Mouse (Mus musculus): ENCODE measurements at regions not wholly inside any gene's neighbourhood (a gene's known extent, or its start where the extent isn't known, plus 50 kb on each side); places are given as distances from the start of the nearest gene placed in this dataset.

DNA sequence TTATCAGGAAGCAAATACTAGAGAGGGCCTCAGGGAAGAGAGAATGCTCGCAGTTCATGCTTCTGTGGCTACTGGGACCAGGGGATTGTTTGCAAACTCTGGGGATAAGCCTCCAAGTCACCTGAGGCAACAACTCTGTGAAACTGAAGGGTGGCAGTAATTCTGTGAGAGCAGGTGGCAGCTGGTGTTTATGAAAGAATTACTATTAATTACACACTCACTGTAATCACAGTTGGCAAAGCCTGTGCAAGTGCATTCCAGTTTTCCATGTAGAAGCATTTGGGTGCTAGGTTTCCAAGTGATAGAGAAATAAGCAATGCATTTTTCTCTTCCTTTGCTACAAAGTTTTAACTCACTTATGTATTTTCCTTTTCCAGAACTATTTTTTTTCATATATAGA, 578.5 kb downstream of the Ets1 start:
- no peak for DNase-seq (ENCODE audit: low spot score)

DNA sequence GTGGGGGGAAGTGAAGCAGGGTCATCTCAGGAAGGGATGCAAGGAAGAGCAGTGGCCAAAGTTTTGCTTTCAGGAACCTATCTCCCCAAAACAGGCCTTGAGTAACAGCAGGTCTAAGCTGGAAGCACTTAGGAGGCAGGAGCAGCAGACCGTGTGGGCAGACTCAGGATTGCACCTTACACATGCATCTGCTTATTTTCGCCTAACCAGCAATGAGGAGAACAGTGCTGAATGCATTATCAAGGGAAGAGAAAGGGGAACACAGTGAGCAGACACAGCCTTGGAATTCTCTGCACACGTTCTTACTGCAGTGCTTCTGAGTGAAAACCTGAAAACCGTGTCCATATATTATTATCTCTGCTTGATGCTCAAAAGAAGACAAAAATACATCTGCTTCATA, 585.0 kb downstream of the Ets1 start:
- no peak for DNase-seq (ENCODE audit: low spot score)

DNA sequence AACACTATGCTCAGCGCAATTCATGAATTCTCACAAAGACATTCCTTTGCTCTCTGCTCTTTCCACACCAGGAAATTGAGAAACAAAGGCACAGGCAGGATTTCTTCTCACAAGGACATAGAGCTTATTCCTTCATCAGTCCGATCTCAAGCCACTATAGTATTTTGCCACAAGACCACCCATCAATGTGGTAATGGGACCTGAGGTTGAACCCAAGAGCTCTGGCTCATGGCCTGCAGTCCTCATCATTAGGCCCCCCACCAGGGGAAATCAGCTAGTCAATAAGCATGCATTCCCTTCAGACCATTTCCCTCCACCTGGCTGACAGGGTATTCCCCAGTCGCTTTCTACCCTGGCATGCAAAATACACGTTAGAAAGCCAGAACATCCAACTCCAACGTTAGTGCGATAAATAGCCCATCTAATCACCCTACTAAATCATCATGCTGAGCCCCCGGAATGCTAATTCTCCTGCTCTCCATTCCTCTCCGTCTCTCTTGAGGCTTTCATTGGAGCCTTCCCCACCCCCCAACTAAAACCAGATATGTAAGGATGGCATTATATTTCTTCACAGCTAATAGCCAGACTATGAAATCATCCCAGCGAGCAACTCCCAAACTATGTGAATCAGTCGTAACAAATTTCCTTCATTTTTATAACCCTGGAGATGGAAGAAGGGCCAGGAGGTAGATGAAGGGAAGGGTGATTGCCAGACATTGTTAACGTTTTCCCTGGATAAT, 586.2 kb downstream of the Ets1 start:
- no peak for DNase-seq (ENCODE audit: low spot score)

DNA sequence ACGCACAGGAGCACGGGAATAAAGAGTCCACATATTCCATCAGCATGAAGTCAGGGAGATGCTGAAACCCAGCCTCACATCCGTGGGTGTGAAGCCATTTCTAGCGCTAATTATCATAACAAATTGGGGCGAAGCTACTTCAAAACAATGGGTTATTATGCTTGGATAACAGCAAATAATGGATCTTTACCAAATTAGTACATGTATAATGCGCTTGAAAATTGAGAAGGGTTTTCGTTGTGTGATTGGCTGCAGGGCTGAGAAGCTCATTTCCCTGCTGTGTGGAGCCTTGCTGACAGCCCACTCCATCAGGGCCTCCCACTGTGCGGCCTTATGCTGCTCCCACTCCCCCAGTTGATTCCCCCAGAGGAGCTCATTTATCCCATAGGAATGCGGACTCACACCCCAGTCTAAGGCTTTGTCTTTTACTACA, 597.7 kb downstream of the Ets1 start:
- no peak for DNase-seq (ENCODE audit: low spot score)

DNA sequence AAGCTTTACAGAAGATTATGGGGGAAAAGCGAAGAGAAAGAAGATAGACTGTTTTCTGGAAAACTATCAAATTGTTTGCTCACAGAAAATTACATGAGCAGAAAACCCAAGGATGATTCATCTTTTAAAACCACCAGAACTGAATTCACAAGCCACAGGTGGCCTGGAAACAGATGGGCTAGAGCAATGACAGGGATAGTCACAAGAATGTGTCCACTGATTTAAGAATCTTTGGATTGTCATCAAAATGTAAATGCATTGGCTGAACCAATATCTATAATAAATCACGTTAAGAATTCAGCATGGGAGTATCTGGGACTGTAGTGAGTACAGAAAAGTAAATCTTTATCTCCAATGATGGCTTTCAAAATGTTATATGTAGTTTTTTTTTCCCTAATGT, 602.2 kb downstream of the Ets1 start:
- DNase-seq (ENCODE audit: low spot score): no peak

DNA sequence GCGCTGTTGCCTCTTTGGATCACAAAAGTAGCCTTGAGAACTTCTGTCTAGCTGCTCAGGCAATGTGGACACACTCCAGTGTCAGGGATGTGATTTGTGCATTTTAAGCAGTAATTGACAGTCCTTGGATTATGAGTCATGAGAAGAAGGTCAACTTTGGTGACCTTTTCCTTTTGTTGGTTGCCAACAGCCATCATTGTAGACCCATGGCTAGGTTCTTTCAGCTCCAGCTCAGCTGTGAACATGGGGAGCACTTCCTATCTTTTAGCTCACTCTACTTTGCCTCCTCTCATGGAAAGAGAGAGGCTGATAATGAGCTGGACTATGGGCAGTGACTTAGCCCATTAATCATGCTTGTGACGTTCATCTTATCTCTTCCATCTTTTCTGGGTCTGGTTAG, 602.8 kb downstream of the Ets1 start:
- DNase-seq (ENCODE audit: low spot score): no peak

DNA sequence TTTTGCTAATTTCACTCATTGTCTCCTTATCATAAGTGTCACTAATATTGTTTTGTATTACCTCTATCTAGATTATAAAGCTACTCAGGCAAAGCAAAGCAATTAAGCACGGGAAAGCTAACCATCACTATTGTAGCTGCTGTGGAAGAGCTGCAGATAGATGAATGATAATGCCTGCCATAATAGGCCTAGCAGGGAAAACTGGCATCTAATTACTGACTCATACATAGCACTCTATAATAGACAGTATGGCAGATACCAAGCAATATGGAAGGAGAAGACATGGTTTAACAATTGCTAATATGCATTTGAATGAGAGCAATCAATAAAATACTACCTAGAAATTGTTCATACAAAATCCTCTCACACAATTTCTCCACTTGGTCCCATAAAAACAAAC, 604.5 kb downstream of the Ets1 start:
- DNase-seq (ENCODE audit: low spot score): no peak

DNA sequence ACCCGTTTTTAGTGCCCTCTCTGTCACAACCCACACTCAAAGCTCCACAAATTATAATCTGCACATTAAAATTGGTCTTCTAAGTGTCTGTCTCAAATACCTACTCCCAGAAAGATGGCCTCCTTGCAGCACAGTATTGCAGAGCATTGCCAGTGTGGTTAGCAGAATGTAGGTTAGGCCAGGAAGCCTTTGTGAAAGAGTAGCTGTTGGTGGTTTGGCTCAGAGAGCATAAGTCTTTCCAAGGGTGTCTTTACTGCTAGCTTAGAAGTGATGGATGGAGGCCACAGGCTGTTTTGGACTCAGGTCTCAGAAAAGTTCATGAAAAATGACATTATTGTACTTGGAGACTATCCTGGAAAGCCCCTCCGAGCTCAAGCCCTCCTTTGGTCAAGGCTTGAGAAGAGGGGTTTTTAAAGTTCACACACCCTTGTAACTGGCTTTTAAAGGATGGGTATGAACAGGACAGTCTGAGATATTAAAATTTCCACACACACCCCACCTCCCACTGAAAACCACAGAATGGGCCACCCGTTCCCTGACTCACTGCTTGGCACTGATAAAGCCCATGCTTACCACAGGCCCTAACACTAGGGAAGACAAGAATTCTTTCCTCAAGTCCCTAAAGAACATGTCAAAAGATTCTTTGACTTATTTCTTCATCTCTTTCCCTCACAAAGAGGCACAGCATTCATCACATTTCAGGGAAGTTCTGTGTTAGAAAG, 605.1 kb downstream of the Ets1 start:
- no peak for DNase-seq (ENCODE audit: low spot score)

DNA sequence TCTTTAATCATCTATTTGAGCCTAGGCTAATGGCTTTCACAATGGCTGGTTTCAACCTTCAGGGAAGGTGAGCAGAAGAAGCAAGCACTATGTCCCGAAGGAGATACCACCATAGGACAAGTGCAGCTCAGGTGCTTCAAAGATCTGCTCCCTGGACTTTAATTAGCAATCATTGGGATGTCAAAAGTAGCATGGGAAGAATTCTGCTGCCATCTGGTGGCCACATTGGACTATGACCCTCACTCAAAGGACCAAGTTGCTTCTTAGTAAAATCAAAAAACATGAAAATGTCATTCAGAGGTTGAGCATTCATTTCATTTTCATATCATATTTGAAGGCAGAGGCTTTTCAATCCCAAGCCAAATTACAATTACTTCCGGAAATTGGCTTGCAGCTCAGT, 610.9 kb downstream of the Ets1 start:
- DNase-seq (ENCODE audit: low spot score): peak; percentile 2

DNA sequence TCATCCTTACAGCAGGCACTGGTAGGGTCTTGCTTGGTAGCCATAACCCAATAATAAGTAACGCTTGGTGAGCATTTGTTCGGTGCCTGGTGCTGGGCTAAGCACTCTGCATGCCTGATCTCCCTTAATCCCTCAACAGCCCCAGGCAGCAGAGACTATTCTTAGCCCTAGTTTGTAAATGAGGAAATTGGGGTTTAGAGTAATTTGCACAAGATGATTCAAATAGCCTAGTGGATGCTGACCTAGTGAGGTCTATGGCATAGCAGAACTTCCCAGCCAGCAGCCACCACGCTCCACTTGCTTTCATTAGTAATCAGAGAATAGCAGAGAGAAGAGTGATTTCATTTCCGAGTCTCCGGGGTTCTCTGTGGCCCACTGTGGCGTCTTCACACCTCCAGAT, 622.2 kb downstream of the Ets1 start:
- no peak for DNase-seq (ENCODE audit: low spot score)

DNA sequence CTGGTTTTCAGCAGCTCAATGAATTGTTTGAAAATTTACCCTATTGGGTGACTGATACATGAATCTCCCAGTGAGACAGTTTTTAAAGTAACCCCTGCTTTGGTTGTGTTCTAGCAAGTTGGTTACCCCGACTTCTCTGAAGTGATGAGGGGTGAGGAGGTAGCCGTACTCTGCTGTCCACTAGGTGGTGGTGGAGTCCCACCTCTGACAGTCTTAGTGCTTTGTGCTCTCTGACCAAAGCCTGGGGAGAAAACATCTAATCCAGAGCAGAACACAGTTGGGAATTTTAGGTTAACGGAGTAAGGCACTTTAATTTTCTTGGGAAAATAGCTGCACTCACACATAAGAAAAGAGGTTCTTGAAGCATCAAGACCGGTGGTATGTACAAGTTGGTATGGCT, 624.1 kb downstream of the Ets1 start:
- no peak for DNase-seq (ENCODE audit: low spot score)

DNA sequence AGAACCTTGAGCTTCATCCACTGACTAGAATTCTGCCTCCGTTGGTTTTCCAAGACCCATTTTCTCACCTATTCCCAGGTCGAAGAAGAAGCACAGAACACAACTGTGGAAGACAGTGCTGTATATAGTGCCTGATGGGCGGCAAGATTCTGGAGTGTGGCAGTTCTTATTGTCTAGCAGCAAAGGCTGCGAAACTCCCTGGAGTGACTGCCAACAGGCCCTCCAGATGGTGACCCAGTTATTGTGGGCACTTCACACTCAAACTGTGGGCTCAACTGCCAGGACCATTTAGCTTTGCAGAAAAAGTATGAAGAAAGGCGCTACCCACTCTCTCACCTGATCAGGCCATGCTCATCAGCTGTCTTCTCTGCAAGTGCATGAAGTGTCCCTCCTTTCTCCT, 653.4 kb downstream of the Ets1 start:
- DNase-seq (ENCODE audit: low spot score): no peak

DNA sequence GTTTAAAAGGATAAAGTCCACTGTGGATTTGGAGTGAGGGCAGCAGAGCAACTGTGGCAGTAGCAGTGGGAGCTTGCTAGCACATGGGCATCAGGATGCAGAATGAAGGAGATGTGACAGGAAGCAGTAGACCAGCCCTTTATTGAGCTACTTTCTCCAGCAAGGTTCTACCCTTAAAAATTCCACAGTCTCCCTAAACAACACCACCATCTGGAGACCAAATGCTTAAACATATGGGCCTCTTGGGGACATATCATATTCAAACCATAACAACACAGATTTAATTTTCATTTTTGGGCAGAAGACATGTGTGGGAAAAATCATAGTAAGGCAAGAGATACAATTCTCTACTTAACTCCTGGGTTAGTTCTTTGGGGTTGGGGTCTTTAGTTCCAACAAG, 656.1 kb downstream of the Ets1 start:
- DNase-seq (ENCODE audit: low spot score): no peak

DNA sequence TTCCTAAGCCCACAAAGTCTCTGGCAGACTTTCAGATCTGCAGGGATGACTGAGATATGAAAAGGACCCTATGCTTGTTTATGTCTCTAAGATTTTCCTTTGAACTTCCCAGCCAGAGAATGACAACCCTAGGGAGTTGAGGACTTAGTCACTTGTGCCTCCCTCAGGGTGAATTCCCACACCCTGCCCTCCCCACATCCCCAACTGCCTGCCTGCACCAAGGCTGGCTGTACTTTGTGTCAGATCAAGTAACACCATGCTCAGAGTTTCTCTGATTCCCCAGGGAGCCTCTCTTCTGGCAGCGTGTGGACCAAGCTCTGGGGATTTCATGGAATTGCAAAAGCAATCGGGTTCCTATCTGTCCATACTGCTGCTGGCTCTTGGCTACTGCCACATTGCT, 659.9 kb downstream of the Ets1 start:
- DNase-seq (ENCODE audit: low spot score): no peak

DNA sequence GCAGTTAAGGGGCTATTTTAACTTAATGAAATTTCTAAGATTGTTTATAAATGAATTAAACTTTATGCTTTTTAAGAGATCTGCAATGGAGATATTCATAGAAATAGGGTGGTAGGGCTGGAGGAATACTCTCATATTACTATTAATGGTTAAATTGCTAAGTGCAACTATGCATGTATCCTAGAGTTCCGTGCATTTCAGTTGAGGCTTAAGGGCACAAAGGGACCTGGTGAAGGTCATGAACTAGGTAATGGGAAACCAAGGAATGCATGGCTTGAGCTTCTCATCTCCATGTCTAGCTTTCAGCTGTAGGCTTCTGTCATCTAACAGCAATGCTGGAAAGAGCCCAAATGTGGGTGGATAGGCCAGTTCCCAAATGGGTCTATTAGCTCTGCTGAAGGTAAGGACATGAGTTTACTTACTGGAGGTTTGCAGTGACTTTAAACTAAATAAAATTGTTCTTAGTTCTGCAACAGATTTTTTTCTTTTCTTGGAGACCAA, 683.6 kb downstream of the Ets1 start:
- no peak for DNase-seq (ENCODE audit: low spot score)

DNA sequence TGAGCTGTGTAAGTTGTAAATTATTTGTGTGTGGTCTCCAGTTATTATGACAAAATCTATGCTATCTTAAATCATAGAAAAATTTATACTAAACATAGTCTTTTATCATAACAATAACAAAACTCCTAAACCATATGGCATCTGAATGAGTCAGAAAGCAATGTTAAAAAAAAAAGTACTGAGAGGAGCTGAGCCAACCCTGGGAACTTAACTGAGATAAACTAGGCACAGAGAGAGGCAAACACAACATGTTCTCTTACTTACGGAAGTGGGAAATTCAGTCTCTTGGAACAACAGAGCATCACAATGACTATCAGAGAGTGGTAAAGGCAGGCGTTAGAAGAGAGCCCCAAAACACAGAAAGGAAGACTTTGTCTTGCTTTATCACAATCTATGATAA, 691.7 kb downstream of the Ets1 start:
- no peak for DNase-seq (ENCODE audit: low spot score)

DNA sequence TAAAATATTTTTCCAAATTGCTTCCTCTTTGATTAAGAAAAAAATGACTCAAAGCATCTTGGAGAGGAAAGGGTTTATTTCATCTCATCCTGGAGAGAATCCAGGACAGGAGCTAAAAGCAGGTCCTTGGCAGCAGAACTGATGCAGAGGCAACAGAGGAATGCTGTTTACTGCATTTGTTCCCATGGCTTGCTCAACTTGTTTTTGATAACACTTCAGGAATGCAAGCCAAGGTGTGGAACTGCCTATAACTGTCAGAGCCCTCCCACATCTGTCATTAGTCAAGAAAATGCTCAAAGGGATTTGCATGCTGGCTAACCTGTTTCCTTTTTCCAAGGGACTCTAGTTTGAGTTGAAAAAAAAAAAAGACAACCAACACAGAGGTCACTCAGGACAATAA, 714.2 kb downstream of the Ets1 start:
- no peak for DNase-seq (ENCODE audit: low spot score)

DNA sequence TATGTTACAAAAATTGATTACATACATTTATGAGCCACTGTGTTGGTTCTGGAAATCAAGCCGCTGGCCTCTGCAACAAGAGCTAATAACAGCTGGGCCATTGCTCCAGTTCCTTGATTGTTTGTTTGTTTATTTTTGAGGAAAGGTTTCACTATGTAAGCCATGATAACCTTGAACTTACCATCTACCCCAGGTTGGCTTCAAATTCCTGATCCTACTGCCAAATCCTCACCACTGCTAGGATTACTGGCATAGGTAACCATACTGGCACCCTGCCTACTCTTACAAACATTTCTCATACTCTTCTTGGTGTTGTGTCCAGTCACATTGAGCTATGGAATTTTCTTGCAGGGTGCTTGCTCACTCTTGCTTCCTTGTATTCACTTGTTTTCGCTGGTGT, 720.6 kb downstream of the Ets1 start:
- DNase-seq (ENCODE audit: low spot score): no peak

DNA sequence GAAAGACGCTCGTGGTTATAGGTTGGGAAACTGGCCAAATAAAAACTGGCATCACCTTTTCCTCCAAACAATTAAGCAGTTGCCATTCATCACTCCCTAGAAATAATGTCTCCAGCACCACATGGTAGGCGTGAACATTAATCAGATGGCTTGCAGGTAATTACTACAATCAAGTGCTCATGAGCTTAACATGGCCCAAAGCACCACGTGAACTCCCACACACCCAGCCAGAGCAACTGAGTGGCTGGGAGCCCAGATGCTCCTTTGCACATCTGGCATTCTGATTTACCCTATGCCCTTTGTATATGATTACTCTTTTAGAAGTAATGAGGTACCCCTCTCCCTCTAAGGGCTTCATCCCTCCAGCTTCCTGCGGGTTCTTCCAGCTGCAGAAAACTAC, 724.9 kb downstream of the Ets1 start:
- DNase-seq (ENCODE audit: low spot score): no peak

DNA sequence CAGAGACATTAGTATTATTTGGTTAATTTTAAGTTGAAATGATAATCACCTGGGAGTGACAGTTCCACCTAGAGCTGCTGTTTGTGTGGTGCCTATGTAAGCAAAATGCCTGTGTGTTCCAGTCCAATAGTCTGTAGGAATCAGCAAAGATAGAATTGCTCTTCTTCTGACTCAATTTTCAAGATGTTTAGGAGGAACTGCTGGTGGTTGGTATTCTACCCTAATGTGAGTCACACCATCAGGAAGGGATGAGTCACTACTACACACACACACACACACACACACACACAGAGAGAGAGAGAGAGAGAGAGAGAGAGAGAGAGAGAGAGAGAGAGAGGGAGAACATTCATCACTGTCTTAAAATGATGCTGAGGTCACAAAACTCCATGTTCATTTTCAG, 753.1 kb downstream of the Ets1 start:
- no peak for DNase-seq (ENCODE audit: low spot score)

DNA sequence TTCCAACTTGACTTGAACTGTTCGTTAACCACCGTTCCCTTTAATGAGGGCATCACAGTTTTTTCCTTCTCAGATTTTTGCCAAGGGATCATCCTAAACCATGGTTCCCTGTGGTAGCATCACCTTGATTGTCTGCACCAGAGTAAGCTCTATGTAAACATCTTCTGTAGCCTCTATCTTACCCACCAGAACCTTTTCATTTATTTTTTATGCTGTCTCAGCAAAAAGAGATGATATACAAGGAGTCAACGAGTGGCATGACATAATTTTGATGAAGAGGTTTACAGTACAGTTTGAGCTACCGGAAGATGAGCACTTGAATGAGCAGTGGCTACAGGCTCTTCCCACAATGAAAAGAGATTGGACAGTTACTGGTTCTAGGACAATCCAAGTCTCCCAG, 768.7 kb downstream of the Ets1 start:
- no peak for DNase-seq (ENCODE audit: low spot score)

DNA sequence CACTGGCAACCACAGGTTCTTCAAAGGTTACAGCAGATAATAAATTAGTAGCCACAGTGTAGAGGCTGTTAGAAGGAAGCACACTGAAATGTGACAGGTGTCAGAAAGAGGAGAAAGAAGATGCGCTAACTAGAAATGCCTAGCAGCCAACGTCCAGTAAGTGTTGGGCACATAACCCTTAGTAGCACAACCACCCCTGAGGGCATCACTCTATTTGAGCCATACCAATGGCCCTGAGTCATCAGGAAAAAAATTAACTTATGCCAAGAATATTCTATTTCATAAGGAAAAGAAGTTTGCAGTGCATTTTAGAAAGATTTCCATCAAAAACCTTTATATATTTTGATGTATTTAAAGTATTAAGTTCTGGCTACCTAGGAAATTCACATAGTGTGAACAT, 771.5 kb downstream of the Ets1 start:
- no peak for DNase-seq (ENCODE audit: low spot score)

DNA sequence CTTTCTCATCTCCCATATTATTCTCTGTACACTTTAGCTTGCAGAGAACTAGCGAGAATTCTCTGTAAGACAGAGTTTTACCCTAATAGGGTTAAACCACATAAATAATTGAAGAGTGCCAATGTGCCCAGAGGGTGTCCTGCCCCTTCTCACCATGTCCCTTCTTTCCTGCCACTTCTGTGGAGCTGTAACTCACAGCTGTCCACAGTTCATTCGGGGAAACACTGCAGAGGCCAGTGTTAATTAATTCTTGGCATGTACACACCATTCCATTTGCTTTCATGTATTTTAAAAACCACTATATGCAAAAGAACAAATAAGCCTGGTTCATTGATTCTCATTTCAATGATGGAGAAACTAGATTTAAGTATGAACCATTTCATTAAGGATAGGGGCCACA, 787.8 kb downstream of the Ets1 start:
- no peak for DNase-seq (ENCODE audit: low spot score)

DNA sequence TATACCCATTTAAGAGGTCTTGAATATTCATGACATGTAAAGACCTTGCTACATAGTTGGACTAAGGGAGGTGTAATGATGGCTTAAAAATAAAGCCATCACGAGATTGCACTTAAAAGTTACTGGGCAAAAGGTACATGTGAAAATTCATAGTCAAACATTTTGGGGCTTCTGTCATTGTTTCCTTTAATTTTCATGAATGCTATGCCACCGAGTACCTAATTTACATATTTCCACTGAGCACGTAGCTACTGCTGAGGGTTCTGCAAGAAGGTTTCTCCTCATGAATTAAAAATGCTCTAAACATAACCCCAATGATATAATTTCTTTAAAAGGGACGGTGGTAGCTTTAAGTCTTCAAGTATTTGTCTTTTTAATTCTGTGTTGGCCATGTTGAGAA, 800.4 kb downstream of the Ets1 start:
- DNase-seq (ENCODE audit: low spot score): no peak

Measured in spleen, adult 12 weeks (tissue).